Mouse (Mus musculus) left cerebral cortex, postnatal 36 days (tissue): ENCODE data around the gene Nxnl2. TPM values are rescaled to one million over a fixed set of nuclear protein-coding genes. Genes with fewer than 3 reads are reported as not detected.

ENCODE experiments used
- DNase-seq, 2 experiments: peaks; one replicate each; pipeline ENCODE4 v3.0.0; 2021 to 2022; ENCODE audit warnings: low spot score in 2 of 2, mixed read lengths in 1 of 2
- intact Hi-C: fragments of 180-260 bp; cut with DNase I; formaldehyde crosslinking; loops from one replicate; pipeline ENCODE4 v1.15.1; 2025
- total RNA-seq, 2 experiments: library from RNA; stranded (reverse); gene quantifications; 2 replicates each; pipeline ENCODE4 v1.2.3; 2021

Gene Nxnl2
- total RNA-seq, result under 1 TPM; 0.37 to 0.93 TPM

DNA sequence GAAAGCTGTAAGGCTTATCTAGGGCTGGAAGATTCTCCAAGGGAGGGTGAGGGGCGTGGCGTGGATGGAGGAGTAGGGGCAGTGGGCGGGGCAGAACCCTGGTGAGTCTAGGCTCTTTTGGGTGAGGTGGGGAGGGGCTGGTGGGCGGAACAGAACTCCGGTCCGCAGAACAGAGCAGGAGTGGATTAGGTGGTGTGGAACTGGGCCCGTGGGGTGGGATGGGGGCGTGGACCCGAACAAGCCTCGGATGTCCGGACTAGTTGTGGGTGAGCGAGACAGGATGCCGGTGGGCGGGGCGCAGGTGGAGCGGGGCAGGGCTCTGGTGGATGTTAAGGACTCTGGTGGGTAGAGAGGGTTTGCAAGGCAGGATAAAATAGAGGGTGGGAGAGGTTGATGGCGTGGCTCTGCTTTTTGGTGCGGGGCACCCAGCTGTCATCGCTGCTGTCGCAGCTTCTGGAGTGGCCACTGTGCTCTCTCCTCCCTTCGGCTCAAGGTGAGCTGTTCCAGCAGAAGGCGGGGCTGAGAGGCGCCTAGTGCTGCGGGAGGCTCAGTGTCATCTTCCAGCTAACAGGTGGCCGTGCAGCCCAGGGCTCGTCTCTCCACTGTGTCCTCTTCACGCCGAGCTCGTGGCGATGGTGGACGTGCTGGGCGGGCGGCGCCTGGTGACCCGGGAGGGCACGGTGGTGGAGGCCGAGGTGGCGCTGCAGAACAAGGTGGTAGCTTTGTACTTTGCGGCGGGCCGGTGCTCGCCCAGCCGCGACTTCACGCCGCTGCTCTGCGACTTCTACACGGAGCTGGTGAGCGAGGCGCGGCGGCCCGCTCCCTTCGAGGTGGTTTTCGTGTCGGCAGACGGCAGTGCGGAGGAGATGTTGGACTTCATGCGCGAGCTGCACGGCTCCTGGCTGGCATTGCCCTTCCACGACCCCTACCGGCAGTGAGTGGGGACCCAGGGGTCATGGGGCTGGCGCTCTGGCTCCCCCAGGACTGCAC is at the start of gene Nxnl2:
Nxnl2 (plus strand) TSS at position 332 of the 990 bp plus-strand sequence.
- DNase-seq, result peak; percentile 19 to 35
- intact Hi-C loops, result no loop called here

DNA sequence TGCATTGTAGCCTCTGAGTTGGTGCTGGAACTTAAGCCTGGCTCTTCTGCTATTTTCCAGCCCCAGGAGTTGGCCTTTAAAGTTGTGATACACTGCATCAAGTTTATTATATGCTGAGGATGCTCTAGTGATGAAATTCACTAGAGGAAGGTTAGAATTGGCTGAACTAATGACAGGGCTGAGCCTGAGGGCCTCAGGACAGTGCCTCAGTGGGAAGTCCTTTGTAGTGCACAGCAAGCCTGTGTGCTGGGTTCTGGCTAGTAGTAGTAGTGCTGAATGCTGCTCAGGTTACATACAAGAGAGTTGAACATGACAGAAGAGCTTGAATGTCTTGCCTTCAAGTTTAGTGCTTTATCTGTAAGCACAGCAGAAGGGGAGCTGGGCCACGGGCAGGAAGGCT is 48.9 kb upstream of the Nxnl2 start:
- intact Hi-C loops, result no loop called here
- no peak for DNase-seq

DNA sequence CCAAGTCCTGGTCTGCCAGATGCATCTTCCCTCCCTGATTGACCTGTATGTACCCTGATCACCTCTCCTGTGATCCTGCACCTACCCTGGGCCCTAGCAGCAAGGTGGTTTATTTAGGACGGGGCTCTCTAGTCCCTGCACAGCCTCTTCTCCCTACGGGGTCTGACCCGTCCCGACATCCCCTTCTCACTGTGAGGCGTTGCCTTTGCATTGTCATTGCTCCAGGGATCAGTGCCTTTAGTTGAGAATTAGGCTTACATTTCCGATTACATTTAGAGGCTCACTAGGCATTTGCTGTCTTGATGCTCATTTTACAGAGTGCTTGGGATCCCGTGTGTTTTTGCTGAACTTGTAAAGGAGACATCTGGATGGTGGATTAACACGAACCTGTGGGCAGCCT is 48.1 kb upstream of the Nxnl2 start:
- intact Hi-C loops, result no loop called here
- DNase-seq, result no peak

DNA sequence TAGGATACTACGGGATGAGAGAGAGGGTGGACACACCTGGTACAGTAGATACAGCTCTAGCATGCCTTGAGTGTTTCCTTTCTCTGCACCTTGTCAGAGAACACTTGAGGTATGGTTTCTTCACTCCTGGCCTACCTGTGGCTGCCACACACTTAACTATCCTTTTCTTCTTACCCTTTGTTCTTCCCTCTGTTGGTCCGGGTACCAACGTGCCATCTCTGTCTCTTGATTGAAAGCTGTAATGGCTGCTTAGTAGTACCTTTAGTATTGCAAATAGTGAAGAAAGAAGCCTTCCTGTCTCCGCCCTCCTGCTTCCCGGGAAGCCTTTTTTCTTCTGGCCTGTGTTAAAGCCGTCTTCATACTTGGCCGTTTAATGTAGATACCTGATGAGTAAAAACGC is 45.5 kb upstream of the Nxnl2 start:
- DNase-seq, result no peak
- intact Hi-C loops, result no loop called here

DNA sequence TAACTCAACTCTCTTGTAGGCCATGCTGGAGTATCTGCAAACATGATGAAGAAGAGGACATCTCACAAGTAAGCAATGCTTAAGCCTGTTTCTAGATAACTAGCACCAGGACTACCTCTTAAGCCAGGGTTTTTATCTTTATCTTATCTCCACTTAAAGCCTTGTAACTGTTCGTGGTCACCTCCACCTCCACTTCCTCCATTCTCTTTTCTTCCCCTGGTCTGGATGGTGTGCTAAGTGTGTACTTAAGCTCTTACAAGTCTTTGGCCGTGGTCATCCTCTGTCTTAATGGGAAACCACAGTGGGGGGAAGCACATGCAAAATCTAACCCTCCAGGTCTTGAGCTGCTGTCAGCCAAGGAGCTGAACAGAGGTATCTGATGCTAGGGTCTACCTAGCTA is 42.9 kb upstream of the Nxnl2 start:
- no peak for DNase-seq
- intact Hi-C loops, result no loop called here

GRCm38 (mm10) chr13:51128417-51128816 is 42.4 kb upstream of the Nxnl2 start:
- DNase-seq, result no peak
- intact Hi-C loops, result no loop called here

DNA sequence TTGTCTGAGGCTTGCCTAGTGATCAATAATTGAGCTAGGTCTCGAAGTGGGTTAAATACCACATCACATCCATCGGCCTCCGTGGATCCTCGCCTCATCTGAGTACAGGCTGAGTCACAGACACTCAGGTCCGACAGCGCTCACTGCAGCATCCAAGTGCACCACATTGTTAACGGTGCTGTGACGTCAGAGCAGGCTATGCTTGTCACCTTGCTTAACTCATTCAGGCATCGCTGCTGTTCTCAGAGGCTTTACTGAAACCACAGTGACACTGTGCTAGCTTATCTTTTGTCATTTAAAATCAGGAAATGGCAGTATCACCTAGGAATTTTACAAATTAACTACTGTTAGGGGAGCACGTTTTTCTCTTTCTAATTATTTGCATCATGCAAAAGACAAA is 39.6 kb upstream of the Nxnl2 start:
- peak in 1 of 2 experiments; percentile 21 for DNase-seq
- intact Hi-C loops, result no loop called here

DNA sequence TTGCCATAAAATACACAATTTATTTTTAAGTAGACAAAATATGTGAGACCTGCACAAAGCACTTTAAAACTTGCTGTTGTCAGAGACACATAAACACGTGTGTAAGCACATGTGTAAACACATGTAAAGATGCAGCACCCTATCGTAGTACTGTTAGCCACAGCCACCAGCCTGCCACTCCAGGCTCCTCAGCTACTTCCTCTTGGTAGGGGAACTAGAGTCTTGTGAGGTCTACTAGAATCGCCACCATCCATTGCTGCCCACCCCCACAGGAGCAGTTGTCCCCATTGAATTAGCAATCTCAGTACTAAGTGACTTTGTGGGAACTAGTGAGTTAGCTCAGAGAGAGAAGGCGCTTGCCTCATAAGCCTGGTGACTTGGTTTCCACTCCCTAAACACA is 34.5 kb upstream of the Nxnl2 start:
- DNase-seq, result no peak
- intact Hi-C loops, result no loop called here

DNA sequence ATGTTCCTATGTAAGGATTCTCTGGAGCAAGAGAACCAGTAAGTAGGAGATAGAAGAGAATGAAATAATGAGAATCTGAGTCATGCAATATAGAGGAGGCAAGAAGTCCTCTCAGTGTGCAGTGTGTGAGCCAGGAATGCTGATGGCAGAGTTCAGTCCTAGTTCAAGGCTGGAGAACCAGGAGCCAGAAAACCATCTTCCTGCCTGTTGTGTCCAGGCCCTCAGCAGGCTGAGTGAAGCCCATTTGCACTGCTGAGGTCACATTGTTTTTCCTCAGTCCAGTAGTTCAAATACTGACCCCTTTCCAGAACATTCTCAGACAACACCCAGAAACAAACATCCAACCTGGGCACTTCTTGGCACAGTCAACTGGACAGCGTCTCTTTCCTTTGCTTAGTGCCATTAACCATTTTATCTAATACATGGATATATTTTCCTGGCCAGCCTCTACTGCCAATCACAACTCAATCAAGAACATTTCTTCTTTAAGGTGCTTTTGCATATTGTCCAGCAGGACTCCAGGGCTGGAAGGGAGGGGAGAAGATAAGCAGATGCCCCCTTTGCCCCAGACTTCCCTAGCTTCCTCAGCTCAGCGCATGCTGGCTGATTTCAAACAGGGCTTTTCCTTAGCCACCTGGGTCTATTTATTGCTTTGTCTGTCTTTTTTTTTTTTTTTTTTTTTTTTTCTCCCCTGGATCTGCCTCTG is 33.7 kb upstream of the Nxnl2 start:
- DNase-seq, result no peak
- intact Hi-C loops, result no loop called here

DNA sequence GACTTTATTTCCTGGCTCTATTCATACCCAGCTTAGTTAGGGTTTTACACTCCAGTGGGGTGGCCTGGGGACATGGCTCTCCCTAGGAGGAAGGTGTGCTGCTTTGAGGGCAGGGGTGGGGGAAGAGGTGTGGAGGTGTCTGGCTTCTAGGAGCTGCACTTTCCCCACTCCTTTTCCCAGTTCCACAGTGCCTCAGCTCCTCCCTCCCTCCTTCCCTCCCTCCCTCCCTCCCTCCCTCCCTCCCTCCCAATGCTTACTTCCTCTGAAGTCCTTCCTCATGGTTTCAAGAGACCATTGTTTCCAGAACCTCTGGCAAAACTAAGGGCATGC is 33.2 kb upstream of the Nxnl2 start:
- intact Hi-C loops, result no loop called here

DNA sequence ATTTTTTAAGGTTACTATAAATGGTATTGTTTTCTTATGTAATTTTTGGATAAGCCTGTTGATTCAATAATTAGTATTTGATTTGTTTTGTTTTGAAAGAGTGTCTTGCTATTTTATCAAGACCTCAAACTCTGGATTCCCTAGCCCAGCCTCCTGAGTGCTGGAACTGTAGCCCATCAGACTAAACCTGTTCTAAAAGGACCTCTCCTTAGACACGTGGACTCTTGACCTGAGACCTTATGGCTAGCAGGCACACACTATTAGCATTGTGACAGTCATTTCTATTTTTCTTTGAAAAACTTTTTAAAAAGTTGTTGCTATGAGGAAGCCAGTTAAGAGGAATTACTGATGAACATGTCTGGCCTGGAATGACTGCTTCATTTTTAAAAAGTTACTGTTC is 23.7 kb upstream of the Nxnl2 start:
- intact Hi-C loops, result no loop called here
- DNase-seq, result no peak

More for the DNA sequence above, 33.2 kb upstream of the Nxnl2 start:
- no peak for DNase-seq

GRCm38 (mm10) chr13:51152966-51153669 is 17.7 kb upstream of the Nxnl2 start:
- no peak for DNase-seq
- intact Hi-C loops, result no loop called here

- intact Hi-C loops, result no loop called here
Observed at GRCm38 (mm10) chr13:51153670-51154030, 17.2 kb upstream of the Nxnl2 start.

GRCm38 (mm10) chr13:51155178-51156013 is 15.4 kb upstream of the Nxnl2 start:
- intact Hi-C loops, result loop anchor here (5.0 kb wide), 1 partner anchor 53 kb away; the partner anchor contains the start of gene Spin1

More at GRCm38 (mm10) chr13:51153670-51154030, 17.2 kb upstream of the Nxnl2 start:
- no peak for DNase-seq

GRCm38 (mm10) chr13:51156014-51156386 is 14.8 kb upstream of the Nxnl2 start:
- intact Hi-C loops, result loop anchor here (5.0 kb wide), 1 partner anchor 54 kb away; the partner anchor contains the start of gene Spin1
- no peak for DNase-seq

More at GRCm38 (mm10) chr13:51155178-51156013, 15.4 kb upstream of the Nxnl2 start:
- DNase-seq, result no peak

- DNase-seq, result no peak
- intact Hi-C loops, result loop anchor here (5.0 kb wide), 1 partner anchor 55 kb away; the partner anchor contains the start of gene Spin1
Observed at GRCm38 (mm10) chr13:51157291-51157690, 13.5 kb upstream of the Nxnl2 start.

DNA sequence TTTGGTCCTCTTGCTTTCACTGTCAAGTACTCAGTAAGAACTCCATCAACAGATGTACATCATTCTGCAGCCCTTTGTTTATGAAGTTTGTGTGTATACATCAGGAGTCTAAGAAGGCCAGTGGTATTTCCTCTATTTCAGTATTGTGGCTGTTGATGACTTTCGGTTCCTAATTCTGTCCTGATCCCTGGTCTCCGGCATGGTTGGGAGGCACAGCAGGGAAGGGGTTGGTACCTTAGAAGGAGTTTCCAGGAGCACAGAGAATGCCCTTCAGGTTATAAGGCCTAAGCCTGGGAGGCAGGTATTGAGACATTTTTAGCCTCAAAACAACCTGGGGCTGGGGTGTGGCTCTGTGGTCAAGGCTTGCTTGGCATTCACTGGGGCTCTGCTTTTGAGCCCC is 9.2 kb upstream of the Nxnl2 start:
- no peak for DNase-seq
- intact Hi-C loops, result no loop called here

- DNase-seq, result peak in 1 of 2 experiments; percentile 23
- intact Hi-C loops, result no loop called here
Observed at GRCm38 (mm10) chr13:51162246-51162645, 8.6 kb upstream of the Nxnl2 start.

GRCm38 (mm10) chr13:51166711-51167110 is 4.1 kb upstream of the Nxnl2 start:
- intact Hi-C loops, result no loop called here
- DNase-seq, result no peak
